Mouse (Mus musculus) monocyte, adult 2 months (primary cell): ENCODE data around the gene Chchd6.
A peak's percentile ranks its signal among the peaks of the same experiment; 100 is the strongest.

Experiments used
- DNase-seq, 2 experiments: peaks; one replicate each; pipeline ENCODE4 v3.0.0; 2022; ENCODE audit warnings: low spot score in 2 of 2, low read depth in 1 of 2

The Chchd6 gene

GRCm38 (mm10) chr6:89595018-89595776 lies at the start of gene Chchd6:
Chchd6 (minus strand) TSS chr6:89595652.
- peak; percentile 64 to 76 for DNase-seq

- DNase-seq = peak; percentile 73 to 87
Observed at GRCm38 (mm10) chr6:89644271-89645075, 49.0 kb upstream of the Chchd6 start.

- DNase-seq = peak; percentile 40 to 78
Observed at GRCm38 (mm10) chr6:89643798-89644270, 48.4 kb upstream of the Chchd6 start, which contains the start of gene Txnrd3. Txnrd3 (plus strand) TSS chr6:89643988.

- DNase-seq = peak in 1 of 2 experiments; percentile 37
Observed at GRCm38 (mm10) chr6:89639025-89639424, 43.6 kb upstream of the Chchd6 start.

- DNase-seq = no peak
Observed at GRCm38 (mm10) chr6:89637977-89638376, 42.5 kb upstream of the Chchd6 start.

- no peak for DNase-seq
Observed at GRCm38 (mm10) chr6:89634400-89634799, 38.9 kb upstream of the Chchd6 start.

- DNase-seq = no peak
Observed at GRCm38 (mm10) chr6:89633115-89633514, 37.7 kb upstream of the Chchd6 start.

GRCm38 (mm10) chr6:89631809-89632562 lies 36.5 kb upstream of the Chchd6 start:
- peak; percentile 42 to 62 for DNase-seq

- no peak for DNase-seq
Observed at GRCm38 (mm10) chr6:89628045-89628785, 32.8 kb upstream of the Chchd6 start.

- no peak for DNase-seq
Observed at GRCm38 (mm10) chr6:89622647-89623046, 27.2 kb upstream of the Chchd6 start.

- no peak for DNase-seq
Observed at GRCm38 (mm10) chr6:89615373-89615755, 19.9 kb upstream of the Chchd6 start.

- DNase-seq = no peak
Observed at GRCm38 (mm10) chr6:89614596-89615372, 19.3 kb upstream of the Chchd6 start.

- DNase-seq = no peak
Observed at GRCm38 (mm10) chr6:89614107-89614471, 18.6 kb upstream of the Chchd6 start.

GRCm38 (mm10) chr6:89613336-89614106 lies 18.1 kb upstream of the Chchd6 start:
- DNase-seq = no peak

GRCm38 (mm10) chr6:89607999-89608398 lies 12.5 kb upstream of the Chchd6 start:
- no peak for DNase-seq

GRCm38 (mm10) chr6:89606096-89606495 lies 10.6 kb upstream of the Chchd6 start:
- no peak for DNase-seq

GRCm38 (mm10) chr6:89596510-89596909 lies 1.1 kb upstream of the Chchd6 start:
- DNase-seq = no peak

- DNase-seq = no peak
Observed at GRCm38 (mm10) chr6:89595777-89596146, 310 bp upstream of the Chchd6 start.

GRCm38 (mm10) chr6:89592016-89592415 lies 3.4 kb downstream of the Chchd6 start:
- DNase-seq = no peak
